Mouse (Mus musculus): ENCODE measurements at regions not wholly inside any gene's neighbourhood (a gene's known extent, or its start where the extent isn't known, plus 50 kb on each side); places are given as distances from the start of the nearest gene placed in this dataset.

- TF ChIP-seq CTCF (IDR thresholded peaks at IDR 0.05; ENCODE audit: low read depth, low read length), result no peak
- no peak for TF ChIP-seq GATA1 (IDR thresholded peaks at IDR 0.05; ENCODE audit: borderline replicate concordance, low read length)
- TF ChIP-seq GATA2 (IDR thresholded peaks at IDR 0.05; ENCODE audit: borderline replicate concordance, low read depth, low read length), result no peak
- TF ChIP-seq POLR2AphosphoS5 (IDR thresholded peaks at IDR 0.05; ENCODE audit: insufficient replicate concordance, low read depth, low read length), result no peak
These were observed 97.8 kb upstream of the Kcnd3 start for GRCm38 (mm10) chr3:105354123-105354931.

Data from G1E (cell line).